Mouse (Mus musculus): ENCODE measurements around the gene Mtrr.

The Mtrr gene

DNA sequence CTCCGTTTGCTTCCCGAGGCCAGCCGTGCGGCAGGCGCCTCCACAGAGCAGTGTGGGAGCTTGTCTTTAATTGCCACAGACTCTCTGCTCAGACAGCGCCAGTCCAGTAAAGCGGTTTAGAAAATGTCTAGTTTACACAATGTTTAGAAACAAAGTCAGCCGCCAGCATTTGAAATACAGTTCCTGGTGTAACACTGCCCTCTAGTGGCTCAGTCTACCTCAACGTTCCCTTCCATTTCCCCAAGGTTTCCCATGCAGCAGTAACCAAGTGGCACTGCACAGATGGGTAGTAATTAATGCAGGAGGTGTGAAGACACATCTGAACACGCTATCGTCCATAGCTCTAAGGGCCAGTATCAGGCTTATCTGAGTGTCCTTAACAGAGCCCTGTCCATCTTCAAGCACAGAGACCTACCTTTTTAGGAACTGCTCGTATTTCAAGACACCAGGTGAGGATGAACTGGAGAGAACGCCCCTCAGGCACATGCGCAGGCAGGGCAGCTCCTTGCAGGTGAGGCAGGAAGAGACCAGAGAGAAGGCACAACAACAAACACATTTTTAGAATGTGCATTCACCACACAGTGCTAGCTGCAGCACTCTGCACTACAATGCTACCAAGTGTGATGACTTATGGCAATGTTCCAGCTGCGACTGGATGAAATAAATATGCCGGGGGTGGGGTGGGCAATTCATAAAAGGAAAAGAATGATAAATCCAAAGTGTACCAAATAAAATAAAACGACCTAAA, 12.2 kb downstream of the Mtrr start:
- in situ Hi-C loops (cut with MboI, MseI), result loop anchor here (10.0 kb wide), 1 partner anchor 1045 kb away; the partner anchor contains the start of gene Srd5a1

DNA sequence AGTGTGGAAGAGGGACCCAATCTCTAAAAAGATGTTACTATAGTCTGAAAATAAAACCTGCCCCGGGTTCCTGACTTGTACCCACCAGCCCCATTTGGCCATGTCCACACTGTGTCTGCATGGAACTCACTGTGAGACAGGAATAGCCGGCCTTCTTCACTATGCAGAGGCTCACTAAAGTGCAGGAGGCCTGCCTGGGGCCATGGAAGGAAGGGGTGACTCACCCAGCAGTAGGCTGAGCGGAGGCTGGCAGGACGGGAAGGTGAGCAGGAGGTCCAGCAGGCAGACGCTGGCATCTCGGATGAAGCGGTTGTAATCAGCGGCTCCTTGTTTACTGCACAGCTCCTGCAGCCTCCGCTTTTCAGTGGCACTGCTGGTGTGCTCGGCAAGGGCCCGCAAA, 13.4 kb downstream of the Mtrr start:
- in situ Hi-C loops (cut with MboI, MseI), result no loop called here

DNA sequence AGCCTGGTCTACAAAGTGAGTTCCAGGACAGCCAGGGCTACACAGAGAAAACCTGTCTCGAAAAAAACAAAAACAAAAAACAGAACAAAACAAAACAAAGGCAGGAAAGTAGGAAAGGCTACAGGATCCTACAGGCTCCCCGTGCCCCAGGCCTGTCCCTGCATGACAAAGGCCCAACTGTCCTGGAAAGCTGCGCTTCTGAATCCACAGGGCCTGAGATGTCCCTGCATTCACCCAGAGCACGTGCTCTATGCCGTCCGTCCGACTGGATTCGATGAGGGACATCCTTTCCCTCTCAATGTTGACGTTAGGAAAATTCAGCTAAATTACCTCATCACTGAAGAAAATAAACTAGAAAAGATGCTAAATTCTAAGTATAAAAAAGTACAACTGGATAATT, 13.8 kb downstream of the Mtrr start:
- in situ Hi-C loops (cut with MboI, MseI), result no loop called here

DNA sequence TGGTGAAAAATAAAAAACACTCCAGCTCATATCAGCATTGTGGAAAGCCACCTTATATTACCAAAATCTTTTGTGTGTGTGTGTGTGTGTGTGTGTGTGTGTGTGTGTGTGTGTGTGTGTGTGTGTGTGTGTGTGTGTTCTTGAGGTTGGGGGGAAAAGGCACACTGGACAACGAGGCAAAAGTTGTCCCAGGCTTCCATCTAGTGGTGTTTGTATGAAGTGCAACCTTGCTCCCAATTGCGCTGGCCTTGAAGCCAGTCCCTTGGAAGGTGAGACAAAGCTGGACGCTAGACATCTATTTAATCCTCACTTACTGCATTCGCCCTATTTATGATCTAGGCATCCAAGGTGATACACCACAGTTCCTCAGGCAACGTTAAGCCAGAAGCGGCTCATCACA, 28.6 kb downstream of the Mtrr start:
- in situ Hi-C loops (cut with MboI, MseI), result loop anchor here (10.0 kb wide), 2 partner anchors 531 to 689 kb away; partner anchors contain the start of gene BC048507

Measured in regulatory T cell (primary cell).